Mouse (Mus musculus): Measurements from ENCODE around the gene Atp9a. TPM values are rescaled to one million over a fixed set of nuclear protein-coding genes. Genes with fewer than 3 reads are reported as not detected.

The Atp9a gene
- total and polyA plus RNA-seq, 3 experiments, result not detected

- no peak for DNase-seq (ENCODE audit: low read depth, low spot score)
- Histone ChIP-seq H3K27ac (ENCODE audit: control insufficient read depth, low read depth, low read length) (no peak overlapping the region), H3K79me2 (ENCODE audit: control insufficient read depth, insufficient read depth, low read length, poor library complexity) (no peaks in the 10 kb centered on the region), H3K27me3 (ENCODE audit: control insufficient read depth in 1 of 2, insufficient read depth in 2 of 2, low read length in 2 of 2) (no peaks in the 10 kb centered on the region), H3K4me1 (ENCODE audit: control insufficient read depth in 1 of 2, insufficient read depth in 2 of 2, low read length in 2 of 2) (no peaks in the 10 kb centered on the region), H3K9me3 (replicated peaks; ENCODE audit: insufficient read depth, low read length) (no peaks in the 10 kb centered on the region), H3K4me3 (ENCODE audit: control insufficient read depth in 1 of 2, insufficient read depth in 1 of 2, low read depth in 2 of 2, low read length in 2 of 2) (no peak overlapping the region), H3K36me3 (ENCODE audit: control insufficient read depth in 1 of 2, insufficient read depth in 2 of 2, low read length in 2 of 2) (no peaks in the 10 kb centered on the region), H3K9ac (ENCODE audit: control insufficient read depth, low read depth, low read length, poor library complexity, severe bottlenecking) (no peak overlapping the region)
- no peak for TF ChIP-seq KAT2A (conservative IDR thresholded peaks at IDR 0.05; ENCODE audit: low read depth, low read length)
- no peak for TF ChIP-seq USF2 (IDR thresholded peaks at IDR 0.05; ENCODE audit: borderline replicate concordance in 1 of 2, insufficient read depth in 1 of 2, low read depth in 1 of 2, low read length in 2 of 2)
- TF ChIP-seq BHLHE40 (IDR thresholded peaks at IDR 0.05; ENCODE audit: borderline replicate concordance, low read depth, low read length), result no peak
- TF ChIP-seq USF1 (IDR thresholded peaks at IDR 0.05; ENCODE audit: low read depth, low read length), result no peak
- no peak for TF ChIP-seq TAL1 (IDR thresholded peaks at IDR 0.05; ENCODE audit: low read length)
- TF ChIP-seq MAZ (IDR thresholded peaks at IDR 0.05; ENCODE audit: low read depth, low read length), result no peak
- TF ChIP-seq NRF1 (IDR thresholded peaks at IDR 0.05; ENCODE audit: insufficient read depth, low read depth, low read length, poor library complexity, severe bottlenecking), result no peak
- no peak for TF ChIP-seq JUND (IDR thresholded peaks at IDR 0.05; ENCODE audit: low read depth, low read length)
- no peak for TF ChIP-seq ZKSCAN1 (IDR thresholded peaks at IDR 0.05; ENCODE audit: low read depth, low read length)
- no peak for TF ChIP-seq MXI1 (IDR thresholded peaks at IDR 0.05; ENCODE audit: low read depth, low read length)
- TF ChIP-seq MYC (IDR thresholded peaks at IDR 0.05; ENCODE audit: low read depth, low read length), result no peak
- TF ChIP-seq EP300 (IDR thresholded peaks at IDR 0.05; ENCODE audit: low read depth in 1 of 2, low read length in 2 of 2), result no peak
- no peak for TF ChIP-seq TCF12 (IDR thresholded peaks at IDR 0.05; ENCODE audit: low read depth, low read length)
- no peak for TF ChIP-seq ETS1 (IDR thresholded peaks at IDR 0.05; ENCODE audit: low read depth, low read length)
These were observed 34.4 kb downstream of the Atp9a start for GRCm38 (mm10) chr2:168707766-168708165.

- TF ChIP-seq EP300 (IDR thresholded peaks at IDR 0.05; ENCODE audit: low read depth in 1 of 2, low read length in 2 of 2), result no peak
- no peak for TF ChIP-seq RCOR1 (IDR thresholded peaks at IDR 0.05; ENCODE audit: low read depth, low read length)
- TF ChIP-seq E2F4 (IDR thresholded peaks at IDR 0.05; ENCODE audit: borderline replicate concordance, low read depth, low read length), result no peak
- TF ChIP-seq ETS1 (IDR thresholded peaks at IDR 0.05; ENCODE audit: low read depth, low read length), result no peak
- no peak for TF ChIP-seq BHLHE40 (IDR thresholded peaks at IDR 0.05; ENCODE audit: borderline replicate concordance, low read depth, low read length)
- TF ChIP-seq MYB (IDR thresholded peaks at IDR 0.05; ENCODE audit: low read depth, low read length), result no peak
- no peak for TF ChIP-seq CHD1 (IDR thresholded peaks at IDR 0.05; ENCODE audit: low read depth, low read length)
- TF ChIP-seq SMC3 (IDR thresholded peaks at IDR 0.05; ENCODE audit: low read depth, low read length), result no peak
- no peak for TF ChIP-seq USF1 (IDR thresholded peaks at IDR 0.05; ENCODE audit: low read depth, low read length)
- no peak for TF ChIP-seq ZKSCAN1 (IDR thresholded peaks at IDR 0.05; ENCODE audit: low read depth, low read length)
- no peak for TF ChIP-seq MEF2A (IDR thresholded peaks at IDR 0.05; ENCODE audit: extremely low read depth, insufficient replicate concordance, low read depth, low read length, poor library complexity, severe bottlenecking)
- TF ChIP-seq UBTF (IDR thresholded peaks at IDR 0.05; ENCODE audit: borderline replicate concordance, insufficient read depth, low read depth, low read length), result no peak
- TF ChIP-seq HCFC1 (IDR thresholded peaks at IDR 0.05; ENCODE audit: low read depth, low read length), result no peak
- no peak for TF ChIP-seq JUND (IDR thresholded peaks at IDR 0.05; ENCODE audit: low read depth, low read length)
- no peak overlapping the region for H3K27ac ChIP-seq (ENCODE audit: control insufficient read depth, low read depth, low read length)
- no peaks in the 10 kb centered on the region for H3K79me2 ChIP-seq (ENCODE audit: control insufficient read depth, insufficient read depth, low read length, poor library complexity)
- no peaks in the 10 kb centered on the region for H3K4me1 ChIP-seq (ENCODE audit: control insufficient read depth in 1 of 2, insufficient read depth in 2 of 2, low read length in 2 of 2)
- H3K27me3 ChIP-seq (ENCODE audit: control insufficient read depth in 1 of 2, insufficient read depth in 2 of 2, low read length in 2 of 2), result no peaks in the 10 kb centered on the region
- no peak overlapping the region for H3K9ac ChIP-seq (ENCODE audit: control insufficient read depth, low read depth, low read length, poor library complexity, severe bottlenecking)
- no peaks in the 10 kb centered on the region for H3K9me3 ChIP-seq (replicated peaks; ENCODE audit: insufficient read depth, low read length)
- no peaks in the 10 kb centered on the region for H3K36me3 ChIP-seq (ENCODE audit: control insufficient read depth in 1 of 2, insufficient read depth in 2 of 2, low read length in 2 of 2)
- no peak for DNase-seq (ENCODE audit: low read depth, low spot score)
- H3K4me3 ChIP-seq (ENCODE audit: control insufficient read depth in 1 of 2, insufficient read depth in 1 of 2, low read depth in 2 of 2, low read length in 2 of 2), result no peak overlapping the region
These were observed 39.9 kb downstream of the Atp9a start for GRCm38 (mm10) chr2:168702266-168702665.

All from MEL (cell line).